ENCODE assay signal across 16 mouse cellular contexts in genomic region chr6:39849667-39850066, GRCm38 (mm10). TPM values are rescaled to one million over a fixed set of nuclear protein-coding genes. Genes with fewer than 3 reads are reported as not detected.
A peak's percentile ranks its signal among the peaks of the same experiment; 100 is the strongest.
DNase-seq lines count a peak whose midpoint lies in the region.
"Had no signal": no experiment of that assay in that cellular context is flagged by ENCODE, and none has a peak within 500 bp of the region (broad histone marks: within the 10 kb centered on the region; RNA-seq: fewer than 3 reads in every experiment).

No protein-coding gene starts in this region.

- intact Hi-C loops in heart, postnatal 25 days (cut with DNase I): no loop called here

- DNase-seq in heart, adult 11 months: peak; percentile 35
- no peak for DNase-seq in heart, postnatal 25 days (ENCODE audit: low spot score)
- peak; percentile 31 for DNase-seq in right cerebral cortex, adult 18-20 months
- DNase-seq in right cerebral cortex, postnatal 10 days (ENCODE audit: low spot score in 2 of 2): no peak
- peak; percentile 65 for DNase-seq in brain, adult 2 months (ENCODE audit: low read depth, low spot score)
- DNase-seq in layer of hippocampus, adult 18-20 months (ENCODE audit: low spot score in 2 of 2): no peak
- DNase-seq: adrenal gland, adult 8-10 months; adrenal gland, postnatal 25 days; cerebellum, adult 18-20 months; cerebellum, adult 9-10 months; cerebellum, postnatal 14 days; gastrocnemius, adult 2 months; gastrocnemius, postnatal 14 days; heart, adult 18-20 months; heart, postnatal 10 days; heart, postnatal 4 days had no signal

RNA-seq across cellular contexts. Expression of gene Tmem178b, which starts 23.4 kb away (rescaled TPM):
- under 1 TPM; 0.64 to 0.99 TPM for total RNA-seq in heart, postnatal 25 days (2021)
- total RNA-seq in layer of hippocampus, adult 18-20 months (2021): 100 to 1,000 TPM; 161 to 168 TPM

RNA-seq across cellular contexts. Expression of gene Mrps33, which starts 38.9 kb away (rescaled TPM):
- total RNA-seq in heart, postnatal 25 days (2021): 100 to 1,000 TPM; 105 to 108 TPM
- total RNA-seq in layer of hippocampus, adult 18-20 months (2021): 100 to 1,000 TPM; 112 to 117 TPM

Comparison
In these comparisons a context has a peak if more than half of its experiments do, and no peak if none do; other contexts are left out.
1. DNase-seq: peak in heart, adult 11 months (single experiment), right cerebral cortex, adult 18-20 months (single experiment) and brain, adult 2 months (single experiment); none in heart, postnatal 25 days (single experiment), right cerebral cortex, postnatal 10 days (0 of 2) and layer of hippocampus, adult 18-20 months (0 of 2).
2. RNA of gene Tmem178b, which starts 23.4 kb away (total RNA-seq): 161 to 168 TPM in layer of hippocampus, adult 18-20 months; 0.64 to 0.99 TPM in heart, postnatal 25 days; every median in the first group is over 10 times any median in the second.